Mouse (Mus musculus): ENCODE measurements at regions not wholly inside any gene's neighbourhood (a gene's known extent, or its start where the extent isn't known, plus 50 kb on each side); places are given as distances from the start of the nearest gene placed in this dataset.

DNA sequence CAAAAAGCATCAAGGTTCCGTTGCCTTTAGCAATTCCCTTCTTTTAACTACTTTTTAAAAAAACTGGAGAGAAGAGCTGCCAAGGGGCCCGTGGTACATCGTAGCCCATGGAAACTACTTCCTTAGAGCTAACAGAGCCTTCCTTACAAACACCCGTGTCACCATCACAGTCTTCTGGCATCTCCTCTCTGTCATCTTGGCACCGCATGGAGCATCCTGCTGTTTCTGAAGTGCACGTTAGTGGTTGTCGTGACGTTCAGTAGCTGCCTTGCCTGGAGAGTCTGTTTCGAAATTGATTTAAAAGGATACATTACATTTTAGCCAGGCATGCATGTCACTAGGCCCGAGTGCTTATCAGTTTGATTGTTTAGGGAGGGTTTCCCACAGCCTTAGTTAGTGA lies 111.4 kb upstream of the Adgrl2 start:
- Histone ChIP-seq H3K4me1 (ENCODE audit: control insufficient read depth, insufficient read depth, low read length) (no peaks in the 10 kb centered on the region), H3K27ac (ENCODE audit: insufficient read depth, low read length) (no peak overlapping the region), H3K4me3 (replicated peaks; ENCODE audit: insufficient read depth, low read depth, low read length) (no peak overlapping the region), H3K27me3 (ENCODE audit: control insufficient read depth, insufficient read depth, low read length) (no peaks in the 10 kb centered on the region; the same call in 1 of the 2 replicates)
- 25% methylated on average over 10 of the region's 10 CpGs for WGBS
- TF ChIP-seq POLR2A (IDR thresholded peaks at IDR 0.05; ENCODE audit: borderline replicate concordance, insufficient read depth, low read length) (no peak), CTCF (IDR thresholded peaks at IDR 0.05; ENCODE audit: borderline replicate concordance, insufficient read depth, low read depth, low read length) (no peak)
- DNase-seq = no peak

DNA sequence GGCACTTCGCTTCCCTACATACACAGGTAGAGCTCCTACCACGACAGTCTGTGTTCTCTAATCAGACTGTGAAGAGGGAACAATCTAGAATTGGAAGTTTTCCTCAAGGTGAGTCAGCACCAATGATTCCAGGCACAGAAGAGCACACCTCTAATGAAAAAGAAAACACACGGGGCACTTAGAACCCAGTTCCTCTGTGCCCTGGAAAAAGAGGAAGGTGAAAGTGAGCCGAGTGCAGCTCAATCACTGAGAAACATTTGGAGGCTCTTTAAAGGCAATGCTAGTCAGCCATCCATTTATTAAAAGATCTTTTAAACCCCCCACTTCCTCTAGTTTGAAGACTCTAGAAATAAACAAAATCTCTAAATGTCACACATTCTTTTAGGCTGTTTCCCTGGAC lies 108.4 kb upstream of the Adgrl2 start:
- Histone ChIP-seq H3K27ac (ENCODE audit: insufficient read depth, low read length) (no peak overlapping the region), H3K27me3 (ENCODE audit: control insufficient read depth, insufficient read depth, low read length) (no peaks in the 10 kb centered on the region; the same call in 1 of the 2 replicates), H3K4me3 (replicated peaks; ENCODE audit: insufficient read depth, low read depth, low read length) (no peak overlapping the region), H3K4me1 (ENCODE audit: control insufficient read depth, insufficient read depth, low read length) (no peaks in the 10 kb centered on the region)
- 84% methylated on average over 4 of the region's 4 CpGs for whole genome bisulfite sequencing
- no peak for DNase-seq
- TF ChIP-seq CTCF (IDR thresholded peaks at IDR 0.05; ENCODE audit: borderline replicate concordance, insufficient read depth, low read depth, low read length) (no peak), POLR2A (IDR thresholded peaks at IDR 0.05; ENCODE audit: borderline replicate concordance, insufficient read depth, low read length) (no peak)

DNA sequence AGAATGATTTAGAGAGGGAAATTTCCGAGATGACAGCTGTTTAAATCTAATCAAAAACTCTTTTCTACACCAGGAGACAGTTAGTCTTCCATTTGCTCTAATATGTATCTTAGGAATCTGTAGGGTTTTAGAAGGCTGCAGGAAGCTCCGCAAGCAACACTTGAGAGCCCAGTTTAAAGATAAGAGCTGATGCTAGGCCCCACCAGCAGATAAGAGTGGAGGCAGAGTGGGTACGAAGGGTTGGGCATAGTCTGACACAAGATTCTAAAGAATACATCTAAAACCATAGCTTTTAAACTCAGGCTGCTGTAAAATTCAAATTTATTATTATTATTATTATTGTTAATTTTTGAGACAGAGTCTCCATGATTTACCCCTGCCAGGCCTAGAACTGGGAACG lies 106.7 kb upstream of the Adgrl2 start:
- 91% methylated on average over 4 of the region's 4 CpGs for WGBS
- Histone ChIP-seq H3K27me3 (ENCODE audit: control insufficient read depth, insufficient read depth, low read length) (no peaks in the 10 kb centered on the region), H3K27ac (ENCODE audit: insufficient read depth, low read length) (no peak overlapping the region), H3K4me1 (ENCODE audit: control insufficient read depth, insufficient read depth, low read length) (no peaks in the 10 kb centered on the region), H3K4me3 (replicated peaks; ENCODE audit: insufficient read depth, low read depth, low read length) (no peak overlapping the region)
- no peak for DNase-seq
- TF ChIP-seq POLR2A (IDR thresholded peaks at IDR 0.05; ENCODE audit: borderline replicate concordance, insufficient read depth, low read length) (no peak), CTCF (IDR thresholded peaks at IDR 0.05; ENCODE audit: borderline replicate concordance, insufficient read depth, low read depth, low read length) (no peak)

DNA sequence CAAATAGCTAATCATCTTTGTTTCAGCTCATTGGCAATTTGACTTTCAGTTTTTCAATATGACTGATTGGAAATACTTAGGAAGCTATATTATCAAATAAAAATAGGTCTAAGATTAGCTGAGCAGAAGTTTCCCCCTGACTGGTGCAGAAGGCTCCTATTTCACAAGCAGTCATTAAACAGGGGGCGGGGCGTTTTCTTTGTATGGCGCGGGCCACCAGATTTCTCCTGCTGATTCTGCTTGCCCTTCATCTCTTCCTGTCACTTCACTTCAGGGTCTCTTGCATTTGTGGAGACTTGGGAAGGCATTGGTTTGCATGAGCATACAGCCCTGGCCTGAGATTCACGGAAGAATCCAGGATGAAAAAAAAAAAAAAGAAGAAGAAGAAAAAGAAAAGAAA lies 102.3 kb upstream of the Adgrl2 start:
- no peak for TF ChIP-seq POLR2A (IDR thresholded peaks at IDR 0.05; ENCODE audit: borderline replicate concordance, insufficient read depth, low read length)
- TF ChIP-seq CTCF (IDR thresholded peaks at IDR 0.05; ENCODE audit: borderline replicate concordance, insufficient read depth, low read depth, low read length) = no peak
- no peak for DNase-seq
- no peak overlapping the region for H3K4me3 ChIP-seq (replicated peaks; ENCODE audit: insufficient read depth, low read depth, low read length)
- H3K27ac ChIP-seq (ENCODE audit: insufficient read depth, low read length) = no peak overlapping the region
- H3K27me3 ChIP-seq (ENCODE audit: control insufficient read depth, insufficient read depth, low read length) = no peaks in the 10 kb centered on the region; the same call in 1 of the 2 replicates
- WGBS = 43% methylated on average over 5 of the region's 5 CpGs
- no peaks in the 10 kb centered on the region for H3K4me1 ChIP-seq (ENCODE audit: control insufficient read depth, insufficient read depth, low read length)

DNA sequence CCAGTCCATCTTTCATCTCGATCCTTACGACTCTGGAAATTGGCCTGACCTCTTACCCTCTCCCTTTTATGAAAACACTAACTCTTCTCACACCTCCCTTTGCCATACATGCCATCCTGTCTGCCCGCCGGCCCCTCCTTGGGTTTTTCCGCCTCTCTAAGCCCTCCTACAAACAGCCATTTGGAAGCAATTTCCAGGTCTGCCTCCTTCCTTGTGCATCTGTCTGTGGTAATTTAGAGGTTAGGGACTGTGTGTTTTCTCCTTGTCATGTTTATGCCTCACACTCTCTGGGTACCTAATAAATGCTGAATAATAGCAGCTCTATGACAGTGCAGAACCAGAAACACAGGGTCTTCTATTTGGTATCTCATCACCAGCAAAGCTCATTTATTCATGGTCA lies 99.7 kb upstream of the Adgrl2 start:
- Histone ChIP-seq H3K27me3 (ENCODE audit: control insufficient read depth, insufficient read depth, low read length) (no peaks in the 10 kb centered on the region; the same call in 1 of the 2 replicates), H3K4me3 (replicated peaks; ENCODE audit: insufficient read depth, low read depth, low read length) (no peak overlapping the region), H3K27ac (ENCODE audit: insufficient read depth, low read length) (no peak overlapping the region), H3K4me1 (ENCODE audit: control insufficient read depth, insufficient read depth, low read length) (no peaks in the 10 kb centered on the region)
- TF ChIP-seq POLR2A (IDR thresholded peaks at IDR 0.05; ENCODE audit: borderline replicate concordance, insufficient read depth, low read length) (no peak), CTCF (IDR thresholded peaks at IDR 0.05; ENCODE audit: borderline replicate concordance, insufficient read depth, low read depth, low read length) (no peak)
- 81% methylated on average over 5 of the region's 5 CpGs for WGBS
- no peak for DNase-seq

DNA sequence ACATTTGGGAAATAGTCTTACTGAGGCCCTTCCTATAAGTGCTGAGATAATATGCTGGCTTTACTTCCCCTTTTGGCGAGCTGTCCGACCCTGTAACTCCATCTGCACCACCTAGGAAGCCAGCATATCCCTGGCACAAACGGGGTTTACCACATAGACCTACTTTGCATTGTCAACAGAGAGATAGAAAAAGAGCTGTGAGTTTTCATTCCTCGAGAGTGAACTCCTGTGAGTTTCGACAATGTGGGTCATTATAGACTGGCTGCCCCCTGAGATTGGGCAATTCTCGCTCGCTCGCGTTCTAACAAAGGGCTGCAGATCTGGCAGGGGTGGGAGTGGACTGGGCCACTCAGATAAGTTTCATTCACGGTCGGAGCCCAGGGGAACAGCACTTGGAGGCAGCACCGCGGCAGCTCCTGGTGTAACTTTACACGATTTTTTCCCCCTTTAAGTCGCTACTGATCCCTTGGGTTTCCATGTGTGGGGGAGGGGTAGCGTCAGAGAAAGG lies 98.3 kb upstream of the Adgrl2 start:
- DNase-seq = no peak
- WGBS = 2% methylated on average over 16 of the region's 16 CpGs
- no peaks in the 10 kb centered on the region; the same call in 1 of the 2 replicates for H3K27me3 ChIP-seq (ENCODE audit: control insufficient read depth, insufficient read depth, low read length)
- H3K4me1 ChIP-seq (ENCODE audit: control insufficient read depth, insufficient read depth, low read length) = no peaks in the 10 kb centered on the region
- peak overlapping the region; percentile 14 for H3K4me3 ChIP-seq (replicated peaks; ENCODE audit: insufficient read depth, low read depth, low read length)
- no peak overlapping the region for H3K27ac ChIP-seq (ENCODE audit: insufficient read depth, low read length)
- no peak for TF ChIP-seq CTCF (IDR thresholded peaks at IDR 0.05; ENCODE audit: borderline replicate concordance, insufficient read depth, low read depth, low read length)
- no peak for TF ChIP-seq POLR2A (IDR thresholded peaks at IDR 0.05; ENCODE audit: borderline replicate concordance, insufficient read depth, low read length)

DNA sequence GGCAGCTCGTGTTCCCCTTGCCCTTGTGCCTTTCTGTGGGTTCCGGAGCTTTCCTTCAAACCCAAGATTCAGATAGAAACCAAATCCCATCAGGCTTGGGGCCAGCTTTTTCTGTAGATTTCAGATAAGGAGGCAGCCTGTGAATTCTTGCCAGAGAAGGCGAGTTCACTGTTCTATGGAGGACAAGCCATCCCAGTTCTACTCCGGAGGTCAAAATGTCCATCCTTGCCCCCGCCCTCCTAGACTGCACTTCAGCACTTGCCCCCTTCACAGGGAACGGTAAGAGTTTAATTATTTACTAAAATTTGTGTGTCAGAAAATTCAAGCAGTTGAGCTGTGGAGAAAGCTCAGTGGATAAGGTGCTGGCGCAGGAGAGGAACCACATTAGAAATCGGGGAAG lies 97.1 kb upstream of the Adgrl2 start:
- Histone ChIP-seq H3K27ac (ENCODE audit: insufficient read depth, low read length) (no peak overlapping the region), H3K4me3 (replicated peaks; ENCODE audit: insufficient read depth, low read depth, low read length) (no peak overlapping the region), H3K4me1 (ENCODE audit: control insufficient read depth, insufficient read depth, low read length) (no peaks in the 10 kb centered on the region), H3K27me3 (ENCODE audit: control insufficient read depth, insufficient read depth, low read length) (no peaks in the 10 kb centered on the region; the same call in 1 of the 2 replicates)
- WGBS = 89% methylated on average over 8 of the region's 8 CpGs
- TF ChIP-seq POLR2A (IDR thresholded peaks at IDR 0.05; ENCODE audit: borderline replicate concordance, insufficient read depth, low read length) (no peak), CTCF (IDR thresholded peaks at IDR 0.05; ENCODE audit: borderline replicate concordance, insufficient read depth, low read depth, low read length) (no peak)
- no peak for DNase-seq

DNA sequence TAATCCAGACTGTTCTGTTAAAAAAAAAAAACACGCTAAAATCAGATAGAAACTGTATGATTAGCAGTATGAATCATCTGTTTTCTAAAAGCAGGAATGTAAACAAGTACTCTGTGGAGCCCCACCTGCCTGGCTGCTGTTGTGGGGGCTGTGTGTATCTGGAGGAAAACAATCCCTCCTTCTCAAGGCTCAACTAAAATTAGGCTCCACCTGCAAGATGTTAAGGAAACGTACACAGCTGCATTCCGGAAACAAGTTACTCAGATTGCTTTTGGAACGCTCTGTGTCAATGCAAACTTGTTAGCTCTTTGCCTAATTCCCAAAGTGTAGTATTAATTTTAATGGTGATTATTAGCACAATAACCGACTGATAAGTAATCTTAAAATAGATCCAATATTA lies 96.3 kb upstream of the Adgrl2 start:
- H3K27me3 ChIP-seq (ENCODE audit: control insufficient read depth, insufficient read depth, low read length) = no peaks in the 10 kb centered on the region; the same call in 1 of the 2 replicates
- H3K4me3 ChIP-seq (replicated peaks; ENCODE audit: insufficient read depth, low read depth, low read length) = no peak overlapping the region
- no peak for TF ChIP-seq CTCF (IDR thresholded peaks at IDR 0.05; ENCODE audit: borderline replicate concordance, insufficient read depth, low read depth, low read length)
- TF ChIP-seq POLR2A (IDR thresholded peaks at IDR 0.05; ENCODE audit: borderline replicate concordance, insufficient read depth, low read length) = no peak
- no peaks in the 10 kb centered on the region for H3K4me1 ChIP-seq (ENCODE audit: control insufficient read depth, insufficient read depth, low read length)
- H3K27ac ChIP-seq (ENCODE audit: insufficient read depth, low read length) = no peak overlapping the region
- 90% methylated on average over 5 of the region's 5 CpGs for WGBS
- no peak for DNase-seq
